Mouse (Mus musculus) cortical plate, adult 2 months (tissue): ENCODE measurements around the gene Tjap1. TPM values are rescaled to one million over a fixed set of nuclear protein-coding genes. Genes with fewer than 3 reads are reported as not detected.
A peak's percentile ranks its signal among the peaks of the same experiment; 100 is the strongest.

Experiments used
- H3K27ac ChIP-seq: fragments of 200-500 bp; 2 replicates; pipeline ENCODE4 v1.5.1; 2012; ENCODE audit warnings: low read length, control low read depth, inconsistent platforms; ENCODE audit not compliant: insufficient read depth
- H3K4me1 ChIP-seq: fragments of 200-500 bp; 2 replicates; pipeline ENCODE4 v1.6.1; 2011; ENCODE audit warnings: low read length; ENCODE audit not compliant: control insufficient read depth, insufficient read depth
- H3K4me3 ChIP-seq: fragments of 200-500 bp; 2 replicates; pipeline ENCODE4 v1.5.1; 2011; ENCODE audit warnings: mild to moderate bottlenecking, low read length, control low read depth; ENCODE audit not compliant: insufficient read depth
- CTCF ChIP-seq: fragments of 200-500 bp; IDR thresholded peaks from 2 replicates; pipeline ENCODE4 v1.5.1; 2011; ENCODE audit warnings: mild to moderate bottlenecking, control low read depth, low read length; ENCODE audit not compliant: insufficient read depth; ENCODE audit errors: extremely low read depth
- POLR2A ChIP-seq: fragments of 200-500 bp; IDR thresholded peaks from 2 replicates; pipeline ENCODE4 v1.6.1; 2011; ENCODE audit warnings: mild to moderate bottlenecking, low read length, control low read depth; ENCODE audit not compliant: insufficient read depth; ENCODE audit errors: extremely low read depth
- polyA plus RNA-seq: library from polyadenylated mRNA; depleted of rRNA; stranded (reverse); fragments of >200 nt; gene quantifications from 2 replicates; pipeline ENCODE4 v1.2.3, GENCODE M21; 2012; rRNA removed

Tjap1 gene
- 60.2 and 62.8 TPM in 2 replicates for polyA plus RNA-seq

- no peak within 1 kb of the TSS for H3K27ac ChIP-seq
- TF ChIP-seq CTCF (no peak), POLR2A (0 out of 2 replicates have a peak, but pooled peaks have one; percentile 19)
- H3K4me1 ChIP-seq: peaks cover 3% of the 10 kb centered on the region; the same call in 1 of the 2 replicates
- peak within 1 kb of the TSS; percentile 60 for H3K4me3 ChIP-seq
Observed at GRCm38 (mm10) chr17:46282483-46283123, at the start of gene Tjap1. Tjap1 (minus strand) TSS chr17:46283026.

DNA sequence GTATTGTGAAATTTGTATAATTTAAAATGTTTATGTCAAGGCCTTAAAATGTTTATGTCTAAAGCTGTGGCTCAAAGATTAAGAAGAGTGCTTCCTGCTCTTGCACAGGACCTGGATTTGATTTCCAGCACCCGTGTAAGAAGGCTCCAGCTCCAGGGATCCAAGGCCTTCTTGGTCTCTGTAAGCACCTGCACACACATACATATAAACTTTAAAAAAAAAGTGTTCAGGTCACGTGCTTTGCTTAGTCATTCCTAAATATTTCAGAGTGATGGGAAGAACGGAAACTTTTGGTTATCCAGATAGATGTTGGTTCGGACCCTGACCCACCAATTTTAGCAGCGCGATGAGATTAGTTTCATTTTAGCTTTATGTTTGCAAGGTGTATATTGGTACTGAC lies 45.9 kb upstream of the Tjap1 start:
- H3K4me3 ChIP-seq: peak overlapping the region; percentile 77; the same call in 1 of the 2 replicates
- no peak for TF ChIP-seq CTCF
- TF ChIP-seq POLR2A: no peak
- H3K4me1 ChIP-seq: no peaks in the 10 kb centered on the region
- H3K27ac ChIP-seq: no peak overlapping the region

DNA sequence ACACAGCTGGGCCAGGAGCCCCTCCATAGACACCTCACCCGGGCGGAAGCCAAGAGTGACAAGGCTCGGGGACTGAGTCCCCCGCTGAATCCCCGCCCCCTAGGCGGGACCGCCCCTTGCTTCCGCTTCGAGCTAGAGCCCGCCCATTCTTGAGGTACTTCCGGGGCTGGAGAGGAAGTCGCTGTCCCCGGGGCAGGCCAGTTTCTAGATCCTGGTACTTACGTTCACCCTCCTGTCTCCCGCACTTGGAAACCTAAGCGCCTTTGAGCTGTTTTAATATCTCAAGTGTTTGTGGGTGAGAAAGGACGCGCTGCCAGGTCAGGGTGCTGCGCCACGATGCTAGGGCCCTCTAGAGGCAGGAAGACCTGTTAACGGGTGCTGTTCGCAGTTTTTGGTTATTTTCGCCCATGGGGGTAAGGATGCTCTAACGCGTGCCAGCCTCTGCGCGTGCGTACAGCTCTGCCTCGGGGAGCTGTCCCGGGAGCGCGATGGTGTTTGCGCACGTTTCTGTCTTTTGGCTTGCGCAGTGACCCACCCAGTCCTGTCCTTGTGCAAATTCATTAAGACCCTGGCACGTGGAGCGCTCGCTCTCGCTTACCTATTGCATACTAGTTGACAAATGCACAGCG lies 45.2 kb upstream of the Tjap1 start, which contains the start of gene Abcc10:
Abcc10 (minus strand) TSS at position 447 of the 629 bp plus-strand sequence.
- TF ChIP-seq CTCF (peak; percentile 27; the same call in 1 of the 2 replicates), POLR2A (peak; percentile 90)
- Histone ChIP-seq H3K4me1 (no peaks in the 10 kb centered on the region), H3K4me3 (peak within 1 kb of the TSS; percentile 77), H3K27ac (peak within 1 kb of the TSS; percentile 77)

- Histone ChIP-seq H3K27ac (peak overlapping the region; percentile 69), H3K4me1 (no peaks in the 10 kb centered on the region), H3K4me3 (peak overlapping the region; percentile 77)
- TF ChIP-seq CTCF: no peak
- TF ChIP-seq POLR2A: no peak
Observed at GRCm38 (mm10) chr17:46327413-46327905, 44.6 kb upstream of the Tjap1 start.

GRCm38 (mm10) chr17:46322046-46322823 lies 39.4 kb upstream of the Tjap1 start:
- H3K4me1 ChIP-seq: no peaks in the 10 kb centered on the region
- no peak overlapping the region for H3K27ac ChIP-seq
- no peak for TF ChIP-seq CTCF
- TF ChIP-seq POLR2A: no peak
- no peak overlapping the region for H3K4me3 ChIP-seq

DNA sequence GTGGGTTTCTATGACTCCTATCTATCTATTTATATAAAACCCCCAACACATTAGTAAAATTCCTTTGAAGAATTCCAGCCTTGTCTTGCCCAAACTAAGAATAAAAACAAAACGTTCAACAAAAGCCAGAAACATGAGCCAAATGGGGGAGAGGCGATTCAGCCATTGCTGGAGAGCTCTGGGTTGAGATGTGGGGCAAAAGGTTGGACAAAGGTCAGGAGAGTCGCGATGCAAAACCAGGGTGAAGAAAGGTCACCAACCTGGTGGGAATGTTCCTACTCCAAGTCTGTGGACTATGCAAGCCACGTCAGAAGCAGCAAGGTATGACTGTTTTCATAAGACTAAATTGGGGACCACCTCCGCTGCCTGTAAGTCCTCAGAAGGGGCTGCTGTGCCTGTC lies 37.7 kb upstream of the Tjap1 start:
- Histone ChIP-seq H3K4me3 (no peak overlapping the region), H3K4me1 (no peaks in the 10 kb centered on the region), H3K27ac (no peak overlapping the region)
- TF ChIP-seq POLR2A (no peak), CTCF (no peak)

GRCm38 (mm10) chr17:46315813-46316212 lies 33.0 kb upstream of the Tjap1 start:
- TF ChIP-seq POLR2A: no peak
- no peak for TF ChIP-seq CTCF
- H3K4me1 ChIP-seq: no peaks in the 10 kb centered on the region
- H3K4me3 ChIP-seq: no peak overlapping the region
- no peak overlapping the region for H3K27ac ChIP-seq

DNA sequence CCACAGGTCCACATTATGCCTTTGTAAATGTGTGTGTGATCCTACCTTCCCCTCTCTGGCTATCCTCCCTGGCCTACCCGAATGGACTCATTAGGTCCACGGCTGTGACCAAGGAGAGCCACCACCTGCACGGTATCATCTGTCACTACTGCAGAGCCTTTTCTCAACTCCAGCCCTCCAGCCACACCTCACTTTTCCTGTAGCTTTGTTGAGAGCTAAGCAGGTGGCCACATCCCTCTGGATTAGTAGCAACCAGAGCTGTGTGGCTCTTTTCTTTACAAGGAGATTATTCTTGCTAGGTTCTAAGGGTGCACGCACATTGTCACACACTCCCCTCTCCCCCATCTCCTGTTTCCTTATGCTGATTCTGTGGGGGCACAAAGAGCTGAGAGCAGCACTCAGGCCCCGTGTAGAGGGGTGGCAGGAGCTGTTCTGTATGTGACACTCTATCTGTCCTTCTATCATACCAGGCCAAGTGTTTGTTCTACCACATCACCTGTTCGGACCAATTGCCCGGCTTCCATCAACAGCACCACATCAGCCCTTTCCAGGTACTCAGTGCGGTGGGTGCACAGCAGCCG lies 30.4 kb upstream of the Tjap1 start:
- Histone ChIP-seq H3K4me1 (no peaks in the 10 kb centered on the region), H3K4me3 (no peak overlapping the region), H3K27ac (no peak overlapping the region)
- TF ChIP-seq CTCF (no peak), POLR2A (no peak)

GRCm38 (mm10) chr17:46310515-46310914 lies 27.7 kb upstream of the Tjap1 start:
- no peak overlapping the region for H3K27ac ChIP-seq
- no peaks in the 10 kb centered on the region for H3K4me1 ChIP-seq
- H3K4me3 ChIP-seq: no peak overlapping the region
- TF ChIP-seq CTCF (no peak), POLR2A (no peak)

DNA sequence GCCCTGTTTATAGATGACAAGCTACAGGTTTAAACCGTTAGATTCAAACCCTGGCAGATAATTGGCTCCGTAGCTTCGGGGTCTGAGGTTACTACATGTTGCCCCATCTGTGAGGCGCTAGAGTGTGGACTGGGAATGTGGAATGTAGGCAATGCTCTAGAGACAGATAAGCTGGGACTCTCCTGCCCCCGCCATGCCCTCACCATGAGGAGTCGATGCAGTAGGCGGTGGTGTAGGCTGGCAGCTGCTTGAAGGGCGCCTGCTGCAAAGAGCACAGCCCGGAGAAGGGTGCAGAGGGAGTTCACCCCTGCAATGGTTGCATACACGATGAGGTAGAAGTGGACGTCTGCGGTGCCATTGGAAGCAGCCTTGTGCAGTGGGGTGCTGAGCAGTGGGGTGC lies 27.0 kb upstream of the Tjap1 start:
- Histone ChIP-seq H3K4me3 (no peak overlapping the region), H3K27ac (no peak overlapping the region), H3K4me1 (no peaks in the 10 kb centered on the region)
- TF ChIP-seq POLR2A: no peak
- no peak for TF ChIP-seq CTCF
